Mouse (Mus musculus) CH12.LX (cell line): ENCODE measurements around the gene Lingo3.

Source experiments
- CHD1 ChIP-seq: IDR thresholded peaks from 2 replicates; pipeline ENCODE4 v1.6.1; 2012; ENCODE audit warnings: low read depth, low read length, improper control_type of control experiment, inconsistent platforms
- CTCF ChIP-seq, 2 experiments: IDR thresholded peaks in 1 of 2; conservative IDR thresholded peaks in 1 of 2; 2 replicates each; pipeline ENCODE4 v1.5.1; 2011 to 2012; ENCODE audit warnings: low read depth in 2 of 2, low read length in 2 of 2, improper control_type of control experiment in 1 of 2, inconsistent platforms in 1 of 2, mild to moderate bottlenecking in 1 of 2, moderate library complexity in 1 of 2
- EP300 ChIP-seq: IDR thresholded peaks from 2 replicates; pipeline ENCODE4 v1.6.1; 2011; ENCODE audit warnings: low read length, improper control_type of control experiment
- HCFC1 ChIP-seq: IDR thresholded peaks from 2 replicates; pipeline ENCODE4 v1.6.1; 2012; ENCODE audit warnings: low read depth, mild to moderate bottlenecking, inconsistent platforms, low read length, improper control_type of control experiment
- KAT2A ChIP-seq: IDR thresholded peaks from 2 replicates; pipeline ENCODE4 v1.6.1; 2012; ENCODE audit warnings: low read length, improper control_type of control experiment, inconsistent platforms; ENCODE audit not compliant: insufficient replicate concordance
- MAFK ChIP-seq: IDR thresholded peaks from 2 replicates; pipeline ENCODE4 v1.6.1; 2011; ENCODE audit warnings: low read length, improper control_type of control experiment; ENCODE audit not compliant: insufficient replicate concordance
- MAX ChIP-seq: IDR thresholded peaks from 2 replicates; pipeline ENCODE4 v1.6.1; 2011; ENCODE audit warnings: low read length, improper control_type of control experiment
- NRF1 ChIP-seq: IDR thresholded peaks from 2 replicates; pipeline ENCODE4 v1.6.1; 2014; ENCODE audit warnings: low read depth, mild to moderate bottlenecking, inconsistent platforms, low read length, improper control_type of control experiment, moderate library complexity
- POLR2A ChIP-seq: IDR thresholded peaks from 2 replicates; pipeline ENCODE4 v1.6.1; 2011; ENCODE audit warnings: low read depth, mild to moderate bottlenecking, improper control_type of control experiment, low read length
- TCF12 ChIP-seq: IDR thresholded peaks from 2 replicates; pipeline ENCODE4 v1.6.1; 2014; ENCODE audit warnings: low read depth, mild to moderate bottlenecking, inconsistent platforms, low read length, improper control_type of control experiment

- TF ChIP-seq MAFK = no peak
- no peak for TF ChIP-seq CTCF (conservative IDR thresholded peaks at IDR 0.05 in 1 of 2, IDR thresholded peaks at IDR 0.05 in 1 of 2; ENCODE audit: low read depth in 2 of 2, low read length in 2 of 2)
- no peak for TF ChIP-seq MAX
- TF ChIP-seq NRF1 = no peak
- no peak for TF ChIP-seq HCFC1
- TF ChIP-seq EP300 = no peak
- no peak for TF ChIP-seq POLR2A
- no peak for TF ChIP-seq KAT2A
- no peak for TF ChIP-seq TCF12
- no peak for TF ChIP-seq CHD1
Observed at GRCm38 (mm10) chr10:80843087-80843930, 530 bp downstream of the Lingo3 start.
